Mouse (Mus musculus): ENCODE data around the gene Manba. TPM values are rescaled to one million over a fixed set of nuclear protein-coding genes. Genes with fewer than 3 reads are reported as not detected.
A peak's percentile ranks its signal among the peaks of the same experiment; 100 is the strongest.

The Manba gene
- polyA plus RNA-seq, 1 experiment from 2014 or later: 35.2 TPM

DNA sequence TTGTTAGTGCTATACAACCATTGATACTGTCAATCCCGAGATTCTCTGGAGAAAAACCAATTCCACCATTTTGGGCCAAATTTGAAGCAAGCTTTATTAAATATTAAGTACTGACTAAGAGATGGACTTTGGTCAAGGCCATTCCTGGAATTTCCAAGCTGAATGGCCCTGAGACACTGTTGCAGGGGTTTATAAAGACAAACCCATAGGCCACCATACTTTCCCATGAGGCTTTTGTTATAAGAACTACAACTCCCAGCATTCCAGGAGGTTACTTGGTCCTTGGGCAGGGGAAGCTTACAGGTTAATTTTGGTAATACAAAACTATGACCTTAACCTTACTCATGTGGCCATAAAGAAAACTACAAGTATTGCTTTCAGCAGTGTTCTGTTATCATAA lies 22.8 kb downstream of the Manba start:
- H3K27me3 ChIP-seq: no peaks in the 10 kb centered on the region
- H3K9ac ChIP-seq: no peak overlapping the region
- 0 out of 2 replicates have a peak, but pooled peaks cover 2% of the 10 kb centered on the region for H3K36me3 ChIP-seq
- no peak overlapping the region for H3K4me2 ChIP-seq
- H3K27ac ChIP-seq: no peak overlapping the region
- H3K4me1 ChIP-seq (replicated peaks): peaks cover 9% of the 10 kb centered on the region
- 97% methylated on average over 1 of the region's 1 CpGs for WGBS
- no peaks in the 10 kb centered on the region for H3K9me3 ChIP-seq (replicated peaks)
- H3K4me3 ChIP-seq: no peak overlapping the region
- ATAC-seq (replicated peaks; ENCODE audit: insufficient number of reproducible peaks, insufficient read depth, low FRiP score, low read depth): no peak

DNA sequence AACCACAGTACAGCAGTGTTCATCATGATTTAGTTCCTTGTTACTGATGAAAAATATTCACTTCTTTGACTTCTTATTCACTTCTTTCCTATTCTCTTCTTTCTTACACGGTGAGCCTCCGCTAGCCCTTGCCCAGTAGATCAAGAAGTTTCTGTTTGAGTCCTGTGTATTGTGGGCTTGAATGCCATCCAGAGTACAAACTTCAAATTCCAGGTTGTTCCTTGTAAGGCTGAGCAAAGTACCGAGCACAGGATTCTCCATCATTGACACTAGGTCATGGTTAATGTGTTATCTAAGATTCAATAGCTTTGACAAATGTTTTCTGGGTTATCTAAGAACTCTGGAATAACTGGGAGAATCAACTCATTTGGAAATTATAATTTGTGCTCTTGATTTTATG lies 25.0 kb downstream of the Manba start:
- no peaks in the 10 kb centered on the region for H3K27me3 ChIP-seq
- H3K27ac ChIP-seq: no peak overlapping the region
- peaks cover 12% of the 10 kb centered on the region; the same call in 1 of the 2 replicates for H3K4me1 ChIP-seq (replicated peaks)
- no peak overlapping the region for H3K9ac ChIP-seq
- 0 out of 2 replicates have a peak, but pooled peaks cover 6% of the 10 kb centered on the region for H3K36me3 ChIP-seq
- H3K4me2 ChIP-seq: no peak overlapping the region
- ATAC-seq (replicated peaks; ENCODE audit: insufficient number of reproducible peaks, insufficient read depth, low FRiP score, low read depth): no peak
- H3K4me3 ChIP-seq: no peak overlapping the region
- H3K9me3 ChIP-seq (replicated peaks): no peaks in the 10 kb centered on the region
- WGBS: 90% methylated on average over 3 of the region's 3 CpGs

DNA sequence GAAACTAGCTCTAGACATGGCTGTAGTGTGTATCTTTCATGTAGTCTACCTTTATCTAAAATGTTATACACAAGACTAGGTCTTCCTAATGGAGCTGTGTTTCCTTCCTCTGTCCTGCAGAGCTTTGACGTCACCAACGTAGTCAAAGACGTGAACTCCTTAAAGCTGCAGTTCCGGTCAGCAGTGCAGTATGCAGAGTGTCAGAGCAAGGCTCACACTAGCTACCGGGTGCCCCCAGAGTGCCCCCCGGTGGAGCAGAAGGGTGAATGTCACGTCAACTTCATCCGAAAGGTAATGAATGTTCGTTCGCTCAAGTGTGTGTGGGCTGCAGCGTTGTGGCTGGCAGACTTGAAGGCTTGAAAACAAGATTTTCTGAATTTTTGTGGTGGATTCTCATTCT lies 26.3 kb downstream of the Manba start:
- H3K9me3 ChIP-seq (replicated peaks): no peaks in the 10 kb centered on the region
- H3K4me2 ChIP-seq: no peak overlapping the region
- H3K27ac ChIP-seq: peak overlapping the region; percentile 9; the same call in 1 of the 2 replicates
- H3K36me3 ChIP-seq: 0 out of 2 replicates have a peak, but pooled peaks cover 6% of the 10 kb centered on the region
- H3K9ac ChIP-seq: no peak overlapping the region
- ATAC-seq (replicated peaks; ENCODE audit: insufficient number of reproducible peaks, insufficient read depth, low FRiP score, low read depth): peak; percentile 56; the same call in 1 of the 2 replicates
- WGBS: 28% methylated on average over 11 of the region's 11 CpGs
- no peak overlapping the region for H3K4me3 ChIP-seq
- H3K27me3 ChIP-seq: no peaks in the 10 kb centered on the region
- peaks cover 22% of the 10 kb centered on the region for H3K4me1 ChIP-seq (replicated peaks)

DNA sequence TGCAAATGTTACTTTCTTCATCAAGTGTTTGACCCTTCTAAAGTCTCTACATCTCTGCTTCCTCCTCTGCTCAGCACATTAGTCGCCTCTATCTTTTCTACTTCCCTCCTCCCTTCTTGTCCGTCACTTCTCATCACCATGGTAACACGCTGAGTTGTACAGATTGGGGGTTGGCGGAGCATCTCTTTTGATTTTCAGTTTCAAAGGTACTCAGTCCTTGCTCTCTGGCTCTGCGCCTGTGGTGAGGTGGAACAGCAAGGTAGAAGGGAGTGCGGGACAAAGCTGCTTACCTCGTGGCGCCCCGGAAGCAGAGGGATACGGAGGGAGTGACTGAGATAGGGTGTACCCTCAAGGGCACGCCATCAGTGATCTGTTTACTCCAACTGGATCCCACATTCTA lies 27.9 kb downstream of the Manba start:
- no peak for ATAC-seq (replicated peaks; ENCODE audit: insufficient number of reproducible peaks, insufficient read depth, low FRiP score, low read depth)
- Histone ChIP-seq H3K4me1 (replicated peaks) (peaks cover 30% of the 10 kb centered on the region), H3K4me2 (peak overlapping the region; percentile 22; the same call in 1 of the 2 replicates), H3K27me3 (no peaks in the 10 kb centered on the region), H3K36me3 (0 out of 2 replicates have a peak, but pooled peaks cover 6% of the 10 kb centered on the region), H3K27ac (0 out of 2 replicates have a peak overlapping the region, but pooled peaks have one; percentile 30), H3K4me3 (no peak overlapping the region), H3K9me3 (replicated peaks) (no peaks in the 10 kb centered on the region), H3K9ac (no peak overlapping the region)
- WGBS: 59% methylated on average over 11 of the region's 11 CpGs

- Histone ChIP-seq H3K36me3 (0 out of 2 replicates have a peak, but pooled peaks cover 6% of the 10 kb centered on the region), H3K9me3 (replicated peaks) (no peaks in the 10 kb centered on the region), H3K4me2 (peak overlapping the region; percentile 22; the same call in 1 of the 2 replicates), H3K9ac (no peak overlapping the region), H3K27me3 (no peaks in the 10 kb centered on the region), H3K27ac (peak overlapping the region; percentile 30; the same call in 1 of the 2 replicates), H3K4me3 (no peak overlapping the region), H3K4me1 (replicated peaks) (peaks cover 33% of the 10 kb centered on the region)
- 75% methylated on average over 14 of the region's 14 CpGs for WGBS
- no peak for ATAC-seq (replicated peaks; ENCODE audit: insufficient number of reproducible peaks, insufficient read depth, low FRiP score, low read depth)
Measured at GRCm38 (mm10) chr3:135513800-135514425, 28.5 kb downstream of the Manba start.

GRCm38 (mm10) chr3:135515246-135515645 lies 29.8 kb downstream of the Manba start:
- no peaks in the 10 kb centered on the region for H3K9me3 ChIP-seq (replicated peaks)
- no peak overlapping the region for H3K4me3 ChIP-seq
- WGBS: 60% methylated on average over 5 of the region's 5 CpGs
- no peaks in the 10 kb centered on the region for H3K27me3 ChIP-seq
- ATAC-seq (replicated peaks; ENCODE audit: insufficient number of reproducible peaks, insufficient read depth, low FRiP score, low read depth): no peak
- H3K27ac ChIP-seq: peak overlapping the region; percentile 91; the same call in 1 of the 2 replicates
- H3K9ac ChIP-seq: no peak overlapping the region
- H3K4me2 ChIP-seq: no peak overlapping the region
- H3K4me1 ChIP-seq (replicated peaks): peaks cover 42% of the 10 kb centered on the region
- 0 out of 2 replicates have a peak, but pooled peaks cover 4% of the 10 kb centered on the region for H3K36me3 ChIP-seq

GRCm38 (mm10) chr3:135516891-135517290 lies 31.5 kb downstream of the Manba start:
- no peaks in the 10 kb centered on the region for H3K27me3 ChIP-seq
- H3K27ac ChIP-seq: peak overlapping the region; percentile 91
- ATAC-seq (replicated peaks; ENCODE audit: insufficient number of reproducible peaks, insufficient read depth, low FRiP score, low read depth): peak; percentile 92
- H3K9me3 ChIP-seq (replicated peaks): no peaks in the 10 kb centered on the region
- 0 out of 2 replicates have a peak, but pooled peaks cover 4% of the 10 kb centered on the region for H3K36me3 ChIP-seq
- peaks cover 43% of the 10 kb centered on the region for H3K4me1 ChIP-seq (replicated peaks)
- WGBS: 15% methylated on average over 6 of the region's 6 CpGs
- no peak overlapping the region for H3K9ac ChIP-seq
- H3K4me2 ChIP-seq: peak overlapping the region; percentile 29
- H3K4me3 ChIP-seq: no peak overlapping the region

GRCm38 (mm10) chr3:135518882-135519281 lies 33.5 kb downstream of the Manba start:
- WGBS: 60% methylated on average over 5 of the region's 5 CpGs

GRCm38 (mm10) chr3:135519584-135519983 lies 34.2 kb downstream of the Manba start:
- WGBS: 48% methylated on average over 6 of the region's 6 CpGs

More at GRCm38 (mm10) chr3:135518882-135519281, 33.5 kb downstream of the Manba start:
- Histone ChIP-seq H3K27me3 (no peaks in the 10 kb centered on the region), H3K9ac (no peak overlapping the region), H3K4me2 (no peak overlapping the region), H3K27ac (peak overlapping the region; percentile 65), H3K4me1 (replicated peaks) (peaks cover 47% of the 10 kb centered on the region), H3K36me3 (0 out of 2 replicates have a peak, but pooled peaks cover 4% of the 10 kb centered on the region), H3K9me3 (replicated peaks) (no peaks in the 10 kb centered on the region), H3K4me3 (no peak overlapping the region)
- no peak for ATAC-seq (replicated peaks; ENCODE audit: insufficient number of reproducible peaks, insufficient read depth, low FRiP score, low read depth)

DNA sequence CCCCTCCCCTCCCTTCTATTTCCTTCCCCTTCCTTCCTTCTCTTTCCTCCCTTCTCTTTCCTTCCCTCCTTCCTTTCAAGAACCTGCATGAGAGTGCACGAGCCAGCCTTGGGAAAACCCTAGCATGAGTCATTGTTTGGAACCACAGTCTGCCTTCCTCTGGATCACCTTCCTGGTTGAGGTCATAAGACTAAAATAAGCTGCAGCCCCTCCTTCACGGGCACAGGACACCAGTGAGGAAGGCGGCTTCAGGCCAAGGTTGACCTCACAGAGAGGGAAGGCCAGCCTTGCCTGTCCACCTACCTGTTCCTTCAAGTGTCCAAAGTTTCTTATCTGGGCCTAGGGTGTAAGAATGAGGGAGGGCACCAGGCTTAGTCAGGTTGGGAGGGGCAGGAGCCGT lies 36.6 kb downstream of the Manba start:
- peak; percentile 88 for ATAC-seq (replicated peaks; ENCODE audit: insufficient number of reproducible peaks, insufficient read depth, low FRiP score, low read depth)

More at GRCm38 (mm10) chr3:135519584-135519983, 34.2 kb downstream of the Manba start:
- H3K27me3 ChIP-seq: no peaks in the 10 kb centered on the region
- peak overlapping the region; percentile 71 for H3K27ac ChIP-seq
- no peak overlapping the region for H3K4me3 ChIP-seq
- ATAC-seq (replicated peaks; ENCODE audit: insufficient number of reproducible peaks, insufficient read depth, low FRiP score, low read depth): no peak
- peaks cover 46% of the 10 kb centered on the region for H3K4me1 ChIP-seq (replicated peaks)
- no peak overlapping the region for H3K4me2 ChIP-seq
- H3K36me3 ChIP-seq: 0 out of 2 replicates have a peak, but pooled peaks cover 7% of the 10 kb centered on the region
- H3K9ac ChIP-seq: no peak overlapping the region
- no peaks in the 10 kb centered on the region for H3K9me3 ChIP-seq (replicated peaks)

GRCm38 (mm10) chr3:135522618-135523355 lies 37.4 kb downstream of the Manba start:
- H3K4me3 ChIP-seq: peak overlapping the region; percentile 22; the same call in 1 of the 2 replicates
- 38% methylated on average over 16 of the region's 16 CpGs for WGBS

More for the DNA sequence above, 36.6 kb downstream of the Manba start:
- Histone ChIP-seq H3K27me3 (no peaks in the 10 kb centered on the region), H3K4me3 (peak overlapping the region; percentile 22; the same call in 1 of the 2 replicates), H3K9me3 (replicated peaks) (no peaks in the 10 kb centered on the region), H3K36me3 (0 out of 2 replicates have a peak, but pooled peaks cover 7% of the 10 kb centered on the region), H3K4me1 (replicated peaks) (peaks cover 36% of the 10 kb centered on the region), H3K4me2 (peak overlapping the region; percentile 53), H3K27ac (peak overlapping the region; percentile 89), H3K9ac (no peak overlapping the region)
- 7% methylated on average over 4 of the region's 4 CpGs for WGBS

More at GRCm38 (mm10) chr3:135522618-135523355, 37.4 kb downstream of the Manba start:
- H3K27me3 ChIP-seq: no peaks in the 10 kb centered on the region
- peak overlapping the region; percentile 53 for H3K4me2 ChIP-seq
- peak; percentile 40 for ATAC-seq (replicated peaks; ENCODE audit: insufficient number of reproducible peaks, insufficient read depth, low FRiP score, low read depth)
- 0 out of 2 replicates have a peak, but pooled peaks cover 7% of the 10 kb centered on the region for H3K36me3 ChIP-seq
- peaks cover 30% of the 10 kb centered on the region for H3K4me1 ChIP-seq (replicated peaks)
- H3K9ac ChIP-seq: no peak overlapping the region
- peak overlapping the region; percentile 89 for H3K27ac ChIP-seq
- no peaks in the 10 kb centered on the region for H3K9me3 ChIP-seq (replicated peaks)

Measured in heart, embryonic 15.5 days (tissue).